Mouse (Mus musculus) left cerebral cortex, adult 18-20 months (tissue): Measurements from ENCODE around the gene Rif1. TPM values are rescaled to one million over a fixed set of nuclear protein-coding genes. Genes with fewer than 3 reads are reported as not detected.
"Not testable (repeated sequence)": the region's sequence is repeated elsewhere in the genome, so short reads cannot be mapped to it uniquely, and the experiment has no call there.

Experiments used
- DNase-seq, 2 experiments: peaks; one replicate each; pipeline ENCODE4 v3.0.0; 2021 to 2022; ENCODE audit warnings: low spot score in 2 of 2, mixed read lengths in 1 of 2
- total RNA-seq, 2 experiments: library from RNA; stranded (reverse); gene quantifications; 2 replicates each; pipeline ENCODE4 v1.2.3; 2021

The Rif1 gene
- total RNA-seq, 2 experiments from 2014 or later, result 26.5 to 28.2 TPM

- no peak for DNase-seq
Measured at GRCm38 (mm10) chr2:52071241-52071991, 1.2 kb upstream of the Rif1 start.

- DNase-seq, result no peak
Measured at GRCm38 (mm10) chr2:52072065-52072490, 554 bp upstream of the Rif1 start.

- peak in 1 of 2 experiments; percentile 24 for DNase-seq
Measured at GRCm38 (mm10) chr2:52073141-52073904, 691 bp downstream of the Rif1 start.

GRCm38 (mm10) chr2:52078666-52079065 is 6.0 kb downstream of the Rif1 start:
- DNase-seq, result no peak

- DNase-seq, result no peak
Measured at GRCm38 (mm10) chr2:52084013-52084412, 11.4 kb downstream of the Rif1 start.

GRCm38 (mm10) chr2:52084571-52084970 is 11.9 kb downstream of the Rif1 start:
- no peak for DNase-seq

GRCm38 (mm10) chr2:52114086-52114485 is 41.5 kb downstream of the Rif1 start:
- DNase-seq, result no peak

GRCm38 (mm10) chr2:52131370-52131769 is 58.7 kb downstream of the Rif1 start:
- DNase-seq, result not testable (repeated sequence)

GRCm38 (mm10) chr2:52133351-52133750 is 60.7 kb downstream of the Rif1 start:
- DNase-seq, result no peak

GRCm38 (mm10) chr2:52153064-52153463 is 80.4 kb downstream of the Rif1 start:
- no peak for DNase-seq

- DNase-seq, result no peak
Measured at GRCm38 (mm10) chr2:52169243-52170005, 96.8 kb downstream of the Rif1 start.

Other genes with a start within 250 kb of the Rif1 start
- gene Rbm43, start 137.7 kb upstream of the Rif1 start, total RNA-seq, result 10 to 100 TPM; 16.7 to 20.3 TPM
- 1 to 10 TPM; 2.4 to 3.0 TPM for gene Nmi, start 99.3 kb upstream of the Rif1 start, total RNA-seq
- gene Tnfaip6, start 34.8 kb upstream of the Rif1 start, total RNA-seq, result 10 to 100 TPM in 1 of 2 experiments, 1 to 10 TPM in 1; 6.0 to 10.3 TPM